Mouse (Mus musculus): ENCODE measurements around the gene Prss57.

DNA sequence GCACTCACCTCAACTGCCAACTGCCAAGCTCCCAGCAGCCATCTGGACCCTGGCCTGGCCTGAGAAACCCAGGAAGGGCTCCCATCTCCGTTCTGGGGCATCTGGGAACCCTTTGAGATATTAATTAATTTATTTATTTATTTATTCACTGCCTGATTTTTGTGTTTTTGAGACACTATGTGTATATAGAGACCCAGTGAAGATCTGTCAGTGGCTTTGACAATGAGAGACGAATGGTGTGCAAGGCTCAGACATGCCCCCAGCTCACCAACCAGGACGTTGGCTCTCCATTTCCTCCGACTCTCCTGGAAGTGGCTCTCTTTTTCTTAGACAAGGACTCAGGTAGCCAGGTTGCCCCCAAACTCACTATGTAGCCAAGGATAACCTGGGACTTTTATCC is at the start of gene Prss57:
- no peak for TF ChIP-seq EP300 (IDR thresholded peaks at IDR 0.05)
- no peak for TF ChIP-seq CTCF (IDR thresholded peaks at IDR 0.05)

Measured in lung, postnatal 0 days (tissue).